Mouse (Mus musculus) spleen, adult 18-20 months (tissue): ENCODE measurements around the gene Trpv6.

ENCODE experiments used
- DNase-seq, 2 experiments: peaks; one replicate each; pipeline ENCODE4 v3.0.0; 2022; ENCODE audit warnings: mixed read lengths in 2 of 2

Trpv6 gene

DNA sequence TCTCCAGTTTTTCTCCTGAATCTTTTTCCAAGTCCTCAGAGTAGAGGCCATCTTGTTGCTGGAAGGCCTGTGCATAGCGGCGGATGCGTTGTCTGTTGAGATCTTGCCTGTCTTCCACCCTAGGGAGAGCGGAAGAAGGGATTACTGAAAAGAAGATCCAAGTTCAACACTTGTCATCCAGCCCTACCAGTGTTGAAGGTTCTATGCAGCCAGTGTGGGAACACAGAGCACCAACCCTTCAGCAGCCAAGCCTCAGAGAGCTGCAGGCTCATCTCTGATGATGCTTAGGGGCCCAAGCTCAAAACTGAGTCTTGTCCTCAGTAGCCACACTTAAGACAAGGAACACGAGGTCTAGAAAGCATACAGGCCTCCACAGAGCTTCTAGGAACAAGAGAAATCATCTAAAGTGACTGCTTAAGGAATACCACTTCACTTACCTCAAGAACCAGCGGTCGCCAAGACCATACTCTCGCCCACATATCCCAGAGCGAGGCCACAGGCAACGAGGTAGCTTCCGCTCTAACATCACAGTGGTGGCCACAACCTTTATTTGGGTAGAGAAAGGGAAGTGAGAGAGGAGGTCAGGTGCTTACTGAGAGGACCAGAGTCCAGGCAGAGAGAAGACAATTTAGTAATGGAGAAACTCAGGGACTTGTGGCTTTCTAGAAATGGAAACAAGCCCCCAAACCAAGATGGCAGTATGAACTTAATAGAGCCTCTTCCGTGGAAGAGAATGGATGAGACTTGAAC, 14.8 kb downstream of the Trpv6 start:
- DNase-seq, result no peak

DNA sequence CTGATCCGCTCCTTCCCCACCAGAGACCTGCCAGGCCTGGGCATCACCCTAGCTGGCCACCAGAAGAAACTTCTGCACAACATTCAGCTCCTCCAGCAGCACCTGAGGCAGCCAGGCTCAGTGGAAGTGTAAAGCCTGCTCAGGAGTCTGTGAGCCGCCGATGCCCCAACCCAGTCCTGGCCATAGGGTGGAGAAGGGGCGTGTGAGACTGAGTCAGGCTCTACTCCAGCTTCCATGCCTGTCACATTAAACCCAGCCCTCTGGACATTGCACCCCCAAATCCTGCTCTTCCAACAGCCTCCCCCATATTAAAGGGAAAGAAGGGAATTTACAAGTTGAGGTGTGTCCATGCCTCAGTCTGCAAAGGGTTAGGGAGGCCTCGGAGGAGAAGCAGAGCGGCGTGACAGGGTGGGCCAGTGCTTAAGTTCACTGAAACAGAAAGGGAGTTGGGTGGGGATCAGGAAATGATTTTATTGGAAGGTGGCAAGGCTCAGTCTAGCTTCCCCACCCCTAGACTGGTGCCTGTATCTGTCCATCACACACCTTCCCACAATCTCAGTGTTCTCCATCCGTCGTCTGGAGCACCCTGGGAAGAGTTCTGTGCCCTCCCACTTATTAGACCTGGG, 15.9 kb downstream of the Trpv6 start:
- no peak for DNase-seq

DNA sequence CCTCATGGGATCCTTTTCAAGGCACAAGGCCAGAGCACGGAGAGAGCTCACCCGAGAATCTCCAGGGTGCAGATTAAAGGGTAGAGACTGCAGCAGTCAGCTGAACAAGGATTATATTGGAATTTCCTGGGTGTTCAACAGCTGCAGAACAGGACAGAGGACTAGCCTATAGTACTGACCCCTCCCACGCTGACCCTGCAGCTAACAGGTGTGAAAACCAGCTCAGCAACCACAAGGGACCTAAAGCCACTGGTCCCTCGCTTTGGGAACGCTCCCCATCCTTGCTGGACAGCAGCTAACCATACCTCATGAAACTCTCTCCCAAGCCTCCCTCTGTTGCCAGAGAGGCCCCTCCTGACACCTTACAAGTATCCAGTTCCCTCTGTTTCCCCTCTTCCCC, 28.6 kb downstream of the Trpv6 start:
- no peak for DNase-seq

DNA sequence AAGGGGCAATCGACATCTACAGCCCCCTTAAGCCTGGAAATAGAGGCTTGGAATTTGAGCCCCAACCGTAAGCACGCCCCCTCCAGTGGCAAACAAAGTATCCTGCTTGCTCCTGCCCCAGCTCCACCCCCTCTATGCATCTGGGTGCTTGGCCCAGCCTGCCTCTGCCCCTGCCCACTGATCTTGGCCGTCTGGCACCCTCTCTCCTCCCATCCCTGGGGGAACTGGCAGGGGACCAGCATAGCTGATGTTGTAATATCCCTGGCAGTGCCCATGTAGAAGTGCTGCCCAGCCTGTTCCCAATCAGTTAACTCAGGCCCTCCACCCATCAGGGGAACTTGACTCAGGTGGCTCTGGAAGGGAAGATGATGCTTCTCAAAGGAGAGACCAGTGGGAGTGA, 30.0 kb downstream of the Trpv6 start:
- DNase-seq, result no peak

DNA sequence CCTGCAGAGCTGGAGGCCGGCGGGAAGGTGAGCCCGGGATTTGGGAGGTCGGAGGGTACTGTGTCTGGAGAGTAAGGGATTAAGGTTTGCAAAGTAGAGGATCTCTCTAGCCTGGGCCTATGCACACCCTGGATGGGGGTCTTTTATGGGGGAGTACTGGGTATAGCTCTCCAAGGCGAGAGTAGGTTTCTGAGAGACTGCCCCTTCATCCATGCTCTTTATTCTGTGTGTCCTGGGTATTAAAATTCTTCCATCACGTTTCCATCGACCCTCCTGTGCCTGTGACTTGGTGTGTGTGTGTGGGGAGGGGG, 30.5 kb downstream of the Trpv6 start:
- no peak for DNase-seq

DNA sequence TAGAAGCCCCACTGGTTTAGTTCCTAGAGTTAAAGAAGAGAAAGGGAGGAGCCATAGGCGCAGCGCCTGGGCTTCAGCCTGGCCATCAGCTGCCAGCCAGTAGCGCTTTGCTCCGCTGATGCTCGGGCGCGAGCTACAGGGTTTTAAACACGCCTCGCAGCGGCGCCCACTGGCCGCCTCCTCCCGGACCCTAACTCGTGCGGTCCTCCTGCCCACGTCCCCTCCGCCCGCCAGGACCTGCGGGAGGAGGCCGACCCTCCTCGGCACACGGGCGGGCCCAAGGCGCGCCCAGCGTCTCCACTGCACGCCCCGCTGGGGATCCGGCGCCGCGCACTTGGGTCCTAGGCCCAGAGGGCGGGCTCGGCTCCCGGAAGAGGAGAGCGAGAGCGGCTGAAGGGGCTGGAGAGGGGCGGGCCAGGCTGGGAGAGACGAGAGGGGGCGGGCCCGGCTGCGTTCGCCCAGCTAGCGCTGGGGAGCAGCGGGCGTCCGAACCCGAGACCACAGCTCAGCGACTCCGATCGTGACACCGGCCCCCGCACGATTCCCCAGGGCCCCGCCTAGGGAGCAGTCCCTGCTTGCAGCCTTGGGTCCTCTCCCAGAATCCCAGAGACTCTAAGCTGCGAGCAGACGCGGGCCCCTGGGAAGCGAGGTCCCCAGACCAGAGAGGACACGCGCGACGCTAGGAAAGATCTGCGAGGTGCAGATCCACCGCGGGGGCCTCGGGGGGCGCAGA, 31.0 kb downstream of the Trpv6 start, which contains the start of gene Ephb6:
Gene Ephb6, plus strand, starts transcription at position 422 of the 733 bp plus-strand sequence.
- DNase-seq, result peak; percentile 31 to 45

DNA sequence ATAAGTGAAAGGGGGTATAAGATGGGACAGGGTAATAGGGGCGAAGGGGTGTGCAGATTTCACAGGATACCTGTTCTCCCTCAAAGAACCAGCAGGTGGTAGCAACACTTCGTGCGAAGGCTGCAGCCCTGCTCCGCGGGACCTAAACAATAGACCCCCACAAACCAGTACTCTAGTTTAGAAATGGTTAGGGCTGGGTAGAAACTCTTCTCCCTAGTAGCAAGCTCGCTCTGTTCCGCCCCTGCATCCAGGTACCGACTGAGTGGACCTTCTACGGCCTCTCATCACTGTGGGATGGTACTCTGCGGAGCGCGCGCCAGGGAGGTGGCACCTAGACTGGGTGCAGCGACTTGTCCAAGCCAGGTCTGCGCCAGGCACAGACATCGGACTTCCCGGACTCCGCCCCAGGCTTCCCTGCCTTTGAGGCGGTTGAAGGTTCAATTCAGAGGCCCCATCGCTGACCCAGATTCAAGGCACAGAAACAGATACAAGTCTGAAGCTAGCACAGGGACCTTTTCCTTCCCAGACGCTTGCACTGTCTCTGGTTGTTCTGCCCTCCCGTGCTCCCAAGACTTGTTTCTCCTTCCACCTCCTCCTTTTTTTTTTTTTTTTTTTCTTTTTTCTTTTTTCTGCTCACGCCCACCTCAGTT, 31.7 kb downstream of the Trpv6 start:
- DNase-seq, result peak in 1 of 2 experiments; percentile 44

DNA sequence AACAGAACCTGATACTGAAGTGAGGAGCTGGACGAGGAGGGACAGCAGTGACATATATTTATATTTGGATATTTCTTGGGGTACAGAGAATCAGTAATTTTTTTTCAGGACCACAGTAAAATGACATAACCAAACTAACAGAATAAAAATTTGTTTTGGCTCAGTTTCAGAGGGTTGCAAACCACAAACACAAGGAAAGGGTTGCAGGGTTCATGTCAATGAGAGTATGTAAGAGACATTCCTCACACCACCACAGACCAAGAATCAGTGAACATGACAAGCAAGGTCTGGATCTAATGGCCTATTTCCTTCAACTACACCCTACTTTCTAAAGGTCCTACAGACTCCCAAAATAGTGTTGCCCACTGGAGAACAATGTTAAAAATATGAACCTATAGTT, 54.0 kb downstream of the Trpv6 start:
- DNase-seq, result no peak

DNA sequence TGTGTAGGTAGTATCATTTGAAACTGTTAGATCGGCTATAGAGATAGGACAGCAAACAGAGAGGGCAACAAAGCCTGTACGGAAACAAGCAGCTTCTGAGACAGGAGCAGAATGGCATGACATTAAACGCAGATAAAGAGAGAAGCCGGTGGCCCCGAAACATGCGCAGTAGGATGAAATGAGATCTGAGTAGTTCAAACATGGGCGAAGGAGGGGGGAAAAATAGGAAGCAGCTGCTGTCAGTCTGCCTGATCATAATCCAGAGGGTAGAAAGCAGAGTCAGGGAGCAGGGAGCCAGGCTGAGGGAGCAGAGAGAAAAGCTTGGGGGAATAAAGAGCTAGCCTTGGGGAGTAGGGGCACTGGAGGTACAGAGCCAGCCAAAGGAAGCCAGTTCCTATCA, 54.9 kb downstream of the Trpv6 start:
- DNase-seq, result no peak

DNA sequence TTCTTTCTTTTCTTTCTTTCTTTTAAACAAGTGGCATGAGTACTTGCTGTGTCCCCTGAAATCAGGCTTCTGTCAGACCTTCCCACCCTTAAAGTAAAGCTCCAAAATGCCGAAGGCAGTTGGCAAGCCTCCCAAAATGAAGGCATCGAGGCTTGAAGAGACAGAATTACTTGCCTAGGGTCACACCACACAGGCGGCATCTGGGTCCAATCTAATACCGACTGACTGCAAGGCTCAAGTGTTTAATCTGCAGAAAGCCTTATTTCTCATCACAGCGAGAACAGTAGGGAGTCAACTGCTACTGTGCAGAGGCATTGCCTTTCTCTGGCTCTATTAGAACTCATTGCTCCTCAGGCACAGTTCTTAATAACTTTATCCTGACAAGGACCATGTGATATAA, 58.9 kb downstream of the Trpv6 start:
- DNase-seq, result no peak

DNA sequence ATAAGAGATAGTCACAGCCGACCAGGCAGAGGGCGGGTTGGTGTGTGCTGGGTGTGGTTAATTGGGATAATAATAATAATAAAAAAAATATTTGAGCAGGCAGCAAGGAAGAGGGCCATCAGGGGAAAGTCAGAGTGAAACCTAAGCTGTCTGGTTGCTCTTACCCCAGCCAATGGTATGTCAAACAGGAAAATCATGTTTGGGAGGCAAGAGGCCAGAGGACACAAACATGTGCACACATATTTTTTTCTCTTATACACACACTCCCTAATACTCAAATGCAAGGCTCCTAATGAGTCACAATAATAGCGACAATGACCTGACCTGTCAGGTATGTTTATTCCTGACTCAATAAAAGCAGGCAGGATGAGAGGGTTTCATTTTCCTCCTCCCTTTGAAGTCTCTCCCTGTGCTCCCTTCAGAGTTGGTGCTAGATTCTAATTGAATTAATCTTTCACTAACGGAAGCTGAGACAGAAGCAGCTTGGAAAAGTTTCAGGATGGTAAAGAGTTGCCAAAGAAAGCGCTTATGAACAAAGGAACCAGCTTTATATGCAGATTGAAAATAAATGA, 59.6 kb downstream of the Trpv6 start:
- DNase-seq, result no peak
